Mouse (Mus musculus) embryonic facial prominence, embryonic 13.5 days (tissue): ENCODE results near the gene Bad. TPM values are rescaled to one million over a fixed set of nuclear protein-coding genes. Genes with fewer than 3 reads are reported as not detected.

Experiments used
- ATAC-seq: fragments of 200-750 bp; cut with Nextera tagmentation; 2 replicates; pipeline ENCODE4 v1.8.0; 2017; ENCODE audit warnings: low read depth; ENCODE audit not compliant: insufficient number of reproducible peaks, insufficient read depth, low FRiP score, low TSS enrichment
- H3K27ac ChIP-seq: fragments of 300-500 bp; sonication (generic); 2 replicates; pipeline ENCODE4 v1.5.1; 2015; ENCODE audit warnings: moderate library complexity, mild to moderate bottlenecking, inconsistent platforms
- H3K27me3 ChIP-seq: fragments of 300-500 bp; sonication (generic); 2 replicates; pipeline ENCODE4 v1.6.1; 2015; ENCODE audit warnings: mild to moderate bottlenecking, inconsistent platforms
- H3K36me3 ChIP-seq: fragments of 300-500 bp; sonication (generic); 2 replicates; pipeline ENCODE4 v1.6.1; 2015; ENCODE audit warnings: mild to moderate bottlenecking, inconsistent platforms
- H3K4me1 ChIP-seq: fragments of 300-500 bp; sonication (generic); 2 replicates; pipeline ENCODE4 v1.6.1; 2015; ENCODE audit warnings: inconsistent platforms
- H3K4me2 ChIP-seq: fragments of 300-500 bp; sonication (generic); 2 replicates; pipeline ENCODE4 v1.6.1; 2015; ENCODE audit warnings: moderate library complexity, mild to moderate bottlenecking, inconsistent platforms
- H3K4me3 ChIP-seq: fragments of 300-500 bp; sonication (generic); 2 replicates; pipeline ENCODE4 v1.5.1; 2015; ENCODE audit warnings: mild to moderate bottlenecking, inconsistent platforms
- H3K9ac ChIP-seq: fragments of 300-500 bp; sonication (generic); 2 replicates; pipeline ENCODE4 v1.6.1; 2015; ENCODE audit warnings: mild to moderate bottlenecking, inconsistent platforms
- H3K9me3 ChIP-seq: fragments of 300-500 bp; sonication (generic); 2 replicates; pipeline ENCODE4 v1.6.1; 2016; ENCODE audit warnings: inconsistent platforms
- WGBS: fragments of 180-500 bp; shearing (Covaris S2); methylation state at CpG from one replicate; pipeline ENCODE4 v1.1.7; 2015; ENCODE audit warnings: mixed read lengths; 5-methylcytosine and 5-hydroxymethylcytosine counted together
- polyA plus RNA-seq: library from polyadenylated mRNA; unstranded; fragments of >200 nt; fragmentation: Nextera tagmentation; extraction: Ambion mirVana; gene quantifications from 2 replicates; pipeline ENCODE4 v1.2.1, GENCODE M21; 2015

Bad gene
- polyA plus RNA-seq, 1 experiment from 2014 or later = 80.0 TPM

- H3K27me3 ChIP-seq = peaks cover 21% of the 10 kb centered on the region
- H3K4me2 ChIP-seq = no peak overlapping the region; the same call in 1 of the 2 replicates
- H3K4me1 ChIP-seq = peaks cover 26% of the 10 kb centered on the region
- H3K36me3 ChIP-seq = no peaks in the 10 kb centered on the region; the same call in 1 of the 2 replicates
- 0 out of 2 replicates have a peak overlapping the region, but pooled peaks have one; percentile 3 for H3K4me3 ChIP-seq
- peak overlapping the region; percentile 93 for H3K9ac ChIP-seq
- WGBS = 91% methylated on average over 20 of the region's 20 CpGs
- H3K27ac ChIP-seq = no peak overlapping the region
- ATAC-seq = no peak
- H3K9me3 ChIP-seq = no peaks in the 10 kb centered on the region
Observed at GRCm38 (mm10) chr19:6939106-6940002, 2.3 kb upstream of the Bad start.

- Histone ChIP-seq H3K4me2 (peak overlapping the region; percentile 95), H3K27ac (peak overlapping the region; percentile 95), H3K27me3 (peaks cover 8% of the 10 kb centered on the region), H3K9me3 (no peaks in the 10 kb centered on the region), H3K9ac (peak overlapping the region; percentile 93), H3K36me3 (peaks cover 5% of the 10 kb centered on the region), H3K4me1 (peaks cover 23% of the 10 kb centered on the region), H3K4me3 (peak overlapping the region; percentile 86)
- WGBS = 22% methylated on average over 25 of the region's 29 CpGs
- no peak for ATAC-seq
Observed at GRCm38 (mm10) chr19:6940396-6941351, 987 bp upstream of the Bad start.

- H3K4me3 ChIP-seq = peak within 1 kb of the TSS; percentile 86
- under 1% methylated on average over 27 of the region's 27 CpGs for WGBS
- ATAC-seq = peak; percentile 85
- no peaks in the 10 kb centered on the region for H3K9me3 ChIP-seq
- no peaks in the 10 kb centered on the region for H3K27me3 ChIP-seq
- H3K9ac ChIP-seq = peak within 1 kb of the TSS; percentile 93
- H3K4me2 ChIP-seq = peak within 1 kb of the TSS; percentile 95
- H3K27ac ChIP-seq = peak within 1 kb of the TSS; percentile 95
- H3K4me1 ChIP-seq = peaks cover 25% of the 10 kb centered on the region
- peaks cover 12% of the 10 kb centered on the region for H3K36me3 ChIP-seq
Observed at GRCm38 (mm10) chr19:6942249-6942691, 609 bp downstream of the Bad start, which contains the start of gene Gpr137. TSS of gene Gpr137 (minus strand) at chr19:6942480.

- H3K27ac ChIP-seq = peak overlapping the region; percentile 95
- peaks cover 12% of the 10 kb centered on the region for H3K36me3 ChIP-seq
- WGBS = 29% methylated on average over 5 of the region's 5 CpGs
- H3K4me3 ChIP-seq = peak overlapping the region; percentile 86
- peak overlapping the region; percentile 93 for H3K9ac ChIP-seq
- H3K4me1 ChIP-seq = peaks cover 25% of the 10 kb centered on the region
- no peaks in the 10 kb centered on the region for H3K27me3 ChIP-seq
- no peak for ATAC-seq
- H3K4me2 ChIP-seq = peak overlapping the region; percentile 95
- H3K9me3 ChIP-seq = no peaks in the 10 kb centered on the region
Observed at GRCm38 (mm10) chr19:6942764-6943163, 1.1 kb downstream of the Bad start.

- Histone ChIP-seq H3K4me3 (no peak overlapping the region), H3K9ac (no peak overlapping the region), H3K27me3 (no peaks in the 10 kb centered on the region), H3K36me3 (peaks cover 16% of the 10 kb centered on the region), H3K27ac (no peak overlapping the region), H3K9me3 (no peaks in the 10 kb centered on the region), H3K4me2 (no peak overlapping the region), H3K4me1 (peaks cover 25% of the 10 kb centered on the region)
- WGBS = 94% methylated on average over 6 of the region's 6 CpGs
- no peak for ATAC-seq
Observed at GRCm38 (mm10) chr19:6943709-6944108, 2.0 kb downstream of the Bad start.

GRCm38 (mm10) chr19:6947742-6948141 lies 6.1 kb downstream of the Bad start:
- Histone ChIP-seq H3K9ac (no peak overlapping the region), H3K9me3 (no peaks in the 10 kb centered on the region), H3K27me3 (no peaks in the 10 kb centered on the region), H3K4me2 (no peak overlapping the region), H3K27ac (no peak overlapping the region), H3K4me1 (peaks cover 24% of the 10 kb centered on the region), H3K36me3 (peaks cover 16% of the 10 kb centered on the region), H3K4me3 (no peak overlapping the region)
- WGBS = 37% methylated on average over 4 of the region's 4 CpGs
- no peak for ATAC-seq

- no peak overlapping the region for H3K9ac ChIP-seq
- H3K4me1 ChIP-seq = peaks cover 25% of the 10 kb centered on the region
- no peak for ATAC-seq
- no peak overlapping the region for H3K27ac ChIP-seq
- no peak overlapping the region for H3K4me2 ChIP-seq
- no peak overlapping the region for H3K4me3 ChIP-seq
- no peaks in the 10 kb centered on the region for H3K9me3 ChIP-seq
- WGBS = 77% methylated on average over 4 of the region's 4 CpGs
- H3K36me3 ChIP-seq = peaks cover 16% of the 10 kb centered on the region
- no peaks in the 10 kb centered on the region for H3K27me3 ChIP-seq
Observed at GRCm38 (mm10) chr19:6948186-6948585, 6.5 kb downstream of the Bad start.

GRCm38 (mm10) chr19:6949532-6949931 lies 7.9 kb downstream of the Bad start:
- Histone ChIP-seq H3K36me3 (peaks cover 23% of the 10 kb centered on the region), H3K4me1 (peaks cover 26% of the 10 kb centered on the region), H3K9ac (0 out of 2 replicates have a peak overlapping the region, but pooled peaks have one; percentile 77), H3K4me2 (no peak overlapping the region; the same call in 1 of the 2 replicates), H3K4me3 (peak overlapping the region; percentile 63; the same call in 1 of the 2 replicates), H3K9me3 (no peaks in the 10 kb centered on the region), H3K27me3 (no peaks in the 10 kb centered on the region), H3K27ac (no peak overlapping the region)
- WGBS = 92% methylated on average over 5 of the region's 5 CpGs
- no peak for ATAC-seq

- Histone ChIP-seq H3K4me1 (peaks cover 26% of the 10 kb centered on the region), H3K9ac (peak overlapping the region; percentile 77), H3K36me3 (peaks cover 27% of the 10 kb centered on the region), H3K27me3 (no peaks in the 10 kb centered on the region), H3K27ac (peak overlapping the region; percentile 98; the same call in 1 of the 2 replicates), H3K9me3 (no peaks in the 10 kb centered on the region), H3K4me3 (peak overlapping the region; percentile 63), H3K4me2 (peak overlapping the region; percentile 91)
- 62% methylated on average over 5 of the region's 5 CpGs for WGBS
- ATAC-seq = no peak
Observed at GRCm38 (mm10) chr19:6949951-6950350, 8.3 kb downstream of the Bad start.

GRCm38 (mm10) chr19:6950613-6951153 lies 9.0 kb downstream of the Bad start:
- H3K9ac ChIP-seq = peak overlapping the region; percentile 77
- peaks cover 29% of the 10 kb centered on the region for H3K36me3 ChIP-seq
- WGBS = under 1% methylated on average over 28 of the region's 28 CpGs
- peak overlapping the region; percentile 91 for H3K4me2 ChIP-seq
- H3K27me3 ChIP-seq = no peaks in the 10 kb centered on the region
- peak overlapping the region; percentile 98 for H3K27ac ChIP-seq
- H3K4me3 ChIP-seq = peak overlapping the region; percentile 63
- peaks cover 26% of the 10 kb centered on the region for H3K4me1 ChIP-seq
- no peaks in the 10 kb centered on the region for H3K9me3 ChIP-seq
- ATAC-seq = 0 out of 2 replicates have a peak, but pooled peaks have one; percentile 26
